8 mouse cellular contexts compared by ENCODE assay signal in genomic region chr4:47128515-47128914, GRCm38 (mm10). TPM values are rescaled to one million over a fixed set of nuclear protein-coding genes. Genes with fewer than 3 reads are reported as not detected.
DNase-seq lines count a peak whose midpoint lies in the region; ATAC-seq and TF ChIP-seq lines count a peak whose summit lies in the region.

No protein-coding gene starts in this region.

- WGBS in midbrain, embryonic 14.5 days: 88% methylated on average over 7 of the region's 7 CpGs
- WGBS in midbrain, embryonic 10.5 days: 83% methylated on average over 7 of the region's 7 CpGs
- 69% methylated on average over 7 of the region's 7 CpGs for WGBS in kidney, postnatal 0 days
- 72% methylated on average over 7 of the region's 7 CpGs for WGBS in small intestine, adult 2 months

- H3K9ac ChIP-seq in midbrain, embryonic 14.5 days (replicated peaks; ENCODE audit: low read length): no peak overlapping the region
- no peak overlapping the region for H3K9ac ChIP-seq in kidney, postnatal 0 days (ENCODE audit: low read depth, low read length)

- no peak for TF ChIP-seq POLR2A in small intestine, adult 2 months (IDR thresholded peaks at IDR 0.05; ENCODE audit: low read depth, low read length)

- TF ChIP-seq CTCF in kidney, postnatal 0 days (IDR thresholded peaks at IDR 0.05; ENCODE audit: low read depth): peak; percentile 67
- peak; percentile 34; the same call in 1 of the 2 replicates for TF ChIP-seq CTCF in small intestine, adult 2 months (IDR thresholded peaks at IDR 0.05; ENCODE audit: extremely low read depth, insufficient read length, insufficient replicate concordance, low read depth, low read length)

- H3K4me1 ChIP-seq in midbrain, embryonic 14.5 days (ENCODE audit: control insufficient read depth, insufficient read depth, low read length): no peaks in the 10 kb centered on the region
- H3K4me1 ChIP-seq in midbrain, embryonic 10.5 days: peaks cover 5% of the 10 kb centered on the region; the same call in 1 of the 2 replicates
- H3K4me1 ChIP-seq in kidney, postnatal 0 days (replicated peaks; ENCODE audit: insufficient read depth, low read length): no peaks in the 10 kb centered on the region
- H3K4me1 ChIP-seq in small intestine, adult 2 months (ENCODE audit: control insufficient read depth, insufficient read depth, insufficient read length, low read length): no peaks in the 10 kb centered on the region

- no peak overlapping the region for H3K4me3 ChIP-seq in midbrain, embryonic 14.5 days (replicated peaks; ENCODE audit: low read depth, low read length)
- H3K4me3 ChIP-seq in midbrain, embryonic 10.5 days: no peak overlapping the region
- H3K4me3 ChIP-seq in kidney, postnatal 0 days (replicated peaks; ENCODE audit: low read depth, low read length): no peak overlapping the region
- no peak overlapping the region for H3K4me3 ChIP-seq in small intestine, adult 2 months (ENCODE audit: low read depth, low read length)

- H3K27me3 ChIP-seq in midbrain, embryonic 14.5 days (ENCODE audit: control insufficient read depth, insufficient read depth, low read length): no peaks in the 10 kb centered on the region
- H3K27me3 ChIP-seq in midbrain, embryonic 10.5 days (ENCODE audit: low read depth, poor library complexity, severe bottlenecking): no peaks in the 10 kb centered on the region
- no peaks in the 10 kb centered on the region for H3K27me3 ChIP-seq in kidney, postnatal 0 days (ENCODE audit: insufficient read depth, low read length)
- no peaks in the 10 kb centered on the region for H3K27me3 ChIP-seq in small intestine, adult 2 months (ENCODE audit: control insufficient read depth, insufficient read depth, low read length)

- no peak overlapping the region for H3K27ac ChIP-seq in midbrain, embryonic 14.5 days (replicated peaks; ENCODE audit: low read depth, low read length)
- no peak overlapping the region for H3K27ac ChIP-seq in midbrain, embryonic 10.5 days (replicated peaks)
- no peak overlapping the region for H3K27ac ChIP-seq in kidney, postnatal 0 days
- no peak overlapping the region for H3K27ac ChIP-seq in small intestine, adult 2 months (ENCODE audit: insufficient read depth, low read depth, low read length)

- H3K9me3 ChIP-seq in midbrain, embryonic 14.5 days (ENCODE audit: control insufficient read depth, low read length): no peaks in the 10 kb centered on the region
- no peaks in the 10 kb centered on the region; the same call in 1 of the 2 replicates for H3K9me3 ChIP-seq in midbrain, embryonic 10.5 days (replicated peaks)
- peaks cover 5% of the 10 kb centered on the region for H3K9me3 ChIP-seq in kidney, postnatal 0 days (replicated peaks; ENCODE audit: low read length)

- peak; percentile 53; the same call in 1 of the 2 replicates for ATAC-seq in frontal cortex, adult (ENCODE audit: low TSS enrichment)
- no peak for ATAC-seq in midbrain, embryonic 14.5 days (ENCODE audit: low FRiP score, low TSS enrichment)
- no peak for ATAC-seq in kidney, postnatal 0 days (replicated peaks; ENCODE audit: low FRiP score, low read depth)
- no peak for ATAC-seq in cerebellum, adult (ENCODE audit: insufficient number of reproducible peaks, low FRiP score, low TSS enrichment)

- H3K36me3 ChIP-seq in midbrain, embryonic 14.5 days (ENCODE audit: control insufficient read depth, insufficient read depth, low read length): no peaks in the 10 kb centered on the region
- H3K36me3 ChIP-seq in midbrain, embryonic 10.5 days: 0 out of 2 replicates have a peak, but pooled peaks cover 2% of the 10 kb centered on the region
- no peaks in the 10 kb centered on the region for H3K36me3 ChIP-seq in kidney, postnatal 0 days (ENCODE audit: insufficient read depth, low read length)
- no peaks in the 10 kb centered on the region for H3K36me3 ChIP-seq in small intestine, adult 2 months (ENCODE audit: control insufficient read depth, insufficient read depth, low read length)

- DNase-seq in frontal cortex, adult 2 months (ENCODE audit: extremely low spot score in 1 of 2, low spot score in 1 of 2): no peak
- peak; percentile 18 for DNase-seq in midbrain, embryonic 14.5 days
- DNase-seq in midbrain, embryonic 10.5 days (ENCODE audit: low spot score): no peak
- peak; percentile 64 for DNase-seq in kidney, postnatal 0 days (ENCODE audit: low spot score)
- DNase-seq in ovary, postnatal 10 days (ENCODE audit: low spot score): no peak

- no peak overlapping the region for H3K4me2 ChIP-seq in midbrain, embryonic 14.5 days (ENCODE audit: low read length)
- no peak overlapping the region for H3K4me2 ChIP-seq in kidney, postnatal 0 days (ENCODE audit: low read length)

RNA-seq across cellular contexts. Expression of gene Galnt12, which starts 36.8 kb away (rescaled TPM):
- 1.9 and 2.1 TPM in 2 replicates for polyA plus RNA-seq in frontal cortex, adult 2 months (2012; rRNA removed)
- polyA plus RNA-seq in midbrain, embryonic 14.5 days (2014; fragmentation: Nextera tagmentation; extraction: Ambion mirVana): 1.8 and 3.1 TPM in 2 replicates
- polyA plus RNA-seq in midbrain, embryonic 10.5 days (2016; fragmentation: Nextera tagmentation; extraction: Ambion mirVana): 6.5 and 7.8 TPM in 2 replicates
- 10.2 and 11.2 TPM in 2 replicates for polyA plus RNA-seq in kidney, postnatal 0 days (2015; fragmentation: Nextera tagmentation; extraction: Ambion mirVana)
- polyA plus RNA-seq in small intestine, adult 2 months (2012; rRNA removed): 18.0 and 28.3 TPM in 2 replicates

Comparison
In these comparisons a context has a peak if more than half of its experiments do, and no peak if none do; other contexts are left out.
1. DNase-seq: peak in midbrain, embryonic 14.5 days (single experiment) and kidney, postnatal 0 days (single experiment); none in frontal cortex, adult 2 months (0 of 2), midbrain, embryonic 10.5 days (single experiment) and ovary, postnatal 10 days (single experiment).